Mouse (Mus musculus) neural tube, embryonic 13.5 days (tissue): Measurements from ENCODE around the gene Tmem248. TPM values are rescaled to one million over a fixed set of nuclear protein-coding genes. Genes with fewer than 3 reads are reported as not detected.

ENCODE experiments used
- ATAC-seq: fragments of 200-750 bp; cut with Nextera tagmentation; 2 replicates; pipeline ENCODE4 v1.8.0; 2017; ENCODE audit warnings: low read depth, mild to moderate bottlenecking, moderate TSS enrichment, moderate library complexity
- H3K27ac ChIP-seq: fragments of 300-500 bp; sonication (generic); replicated peaks from 2 replicates; pipeline ENCODE4 v1.5.1; 2015; ENCODE audit warnings: moderate library complexity, mild to moderate bottlenecking, inconsistent platforms
- H3K27me3 ChIP-seq: fragments of 300-500 bp; sonication (generic); 2 replicates; pipeline ENCODE4 v1.6.1; 2015; ENCODE audit warnings: mild to moderate bottlenecking, inconsistent platforms
- H3K36me3 ChIP-seq: fragments of 300-500 bp; sonication (generic); 2 replicates; pipeline ENCODE4 v1.6.1; 2015; ENCODE audit warnings: mild to moderate bottlenecking, inconsistent platforms
- H3K4me1 ChIP-seq: fragments of 300-500 bp; sonication (generic); replicated peaks from 2 replicates; pipeline ENCODE4 v1.6.1; 2015; ENCODE audit warnings: inconsistent platforms
- H3K4me2 ChIP-seq: fragments of 300-500 bp; sonication (generic); 2 replicates; pipeline ENCODE4 v1.6.1; 2015; ENCODE audit warnings: inconsistent platforms, mild to moderate bottlenecking, moderate library complexity
- H3K4me3 ChIP-seq: fragments of 300-500 bp; sonication (generic); 2 replicates; pipeline ENCODE4 v1.5.1; 2015; ENCODE audit warnings: mild to moderate bottlenecking, inconsistent platforms
- H3K9ac ChIP-seq: fragments of 300-500 bp; sonication (generic); 2 replicates; pipeline ENCODE4 v1.6.1; 2015; ENCODE audit warnings: moderate library complexity, mild to moderate bottlenecking, inconsistent platforms
- H3K9me3 ChIP-seq: fragments of 300-500 bp; sonication (generic); 2 replicates; pipeline ENCODE4 v1.6.1; 2016; ENCODE audit warnings: inconsistent platforms
- WGBS: fragments of 180-500 bp; shearing (Covaris S2); methylation state at CpG from one replicate; pipeline ENCODE4 v1.1.7; 2015; 5-methylcytosine and 5-hydroxymethylcytosine counted together
- polyA plus RNA-seq: library from polyadenylated mRNA; unstranded; fragments of >200 nt; fragmentation: Nextera tagmentation; extraction: Ambion mirVana; gene quantifications from 2 replicates; pipeline ENCODE4 v1.2.1, GENCODE M21; 2015

Tmem248 gene
- 25.9 TPM in 2 replicates for polyA plus RNA-seq

- Histone ChIP-seq H3K9me3 (no peaks in the 10 kb centered on the region), H3K9ac (no peak within 1 kb of the TSS), H3K36me3 (peaks cover 33% of the 10 kb centered on the region), H3K4me1 (peaks cover 11% of the 10 kb centered on the region), H3K27ac (no peak within 1 kb of the TSS), H3K4me2 (no peak within 1 kb of the TSS), H3K4me3 (no peak within 1 kb of the TSS), H3K27me3 (no peaks in the 10 kb centered on the region)
- 86% methylated on average over 7 of the region's 7 CpGs for WGBS
- ATAC-seq: no peak
These were observed at the start of gene Tmem248 for GRCm38 (mm10) chr5:130216781-130217180. Tmem248 (plus strand) TSS chr5:130217081.

DNA sequence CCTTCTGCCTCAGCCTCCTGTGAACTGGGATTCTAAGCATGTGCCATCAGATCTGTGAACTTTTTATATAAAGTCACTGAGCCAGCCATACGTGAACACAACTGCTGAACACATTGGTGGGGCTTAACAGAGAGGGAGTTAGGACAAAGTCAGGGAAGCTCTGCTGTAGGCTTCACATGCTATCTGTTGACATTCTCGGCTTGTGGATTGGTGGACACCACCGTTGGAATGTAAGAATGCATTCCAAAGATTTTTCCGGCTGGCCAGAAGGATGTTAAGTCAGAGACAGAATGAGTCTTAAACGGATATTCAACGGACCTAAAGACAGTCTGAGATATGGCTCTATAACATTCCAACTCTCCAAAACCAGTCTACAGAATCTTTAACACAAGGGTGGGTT, 47.8 kb upstream of the Tmem248 start:
- Histone ChIP-seq H3K4me1 (peaks cover 24% of the 10 kb centered on the region), H3K9ac (no peak overlapping the region), H3K27ac (no peak overlapping the region), H3K4me3 (no peak overlapping the region), H3K36me3 (no peaks in the 10 kb centered on the region), H3K27me3 (no peaks in the 10 kb centered on the region), H3K4me2 (no peak overlapping the region), H3K9me3 (no peaks in the 10 kb centered on the region)
- 72% methylated on average over 6 of the region's 6 CpGs for WGBS
- ATAC-seq: no peak

DNA sequence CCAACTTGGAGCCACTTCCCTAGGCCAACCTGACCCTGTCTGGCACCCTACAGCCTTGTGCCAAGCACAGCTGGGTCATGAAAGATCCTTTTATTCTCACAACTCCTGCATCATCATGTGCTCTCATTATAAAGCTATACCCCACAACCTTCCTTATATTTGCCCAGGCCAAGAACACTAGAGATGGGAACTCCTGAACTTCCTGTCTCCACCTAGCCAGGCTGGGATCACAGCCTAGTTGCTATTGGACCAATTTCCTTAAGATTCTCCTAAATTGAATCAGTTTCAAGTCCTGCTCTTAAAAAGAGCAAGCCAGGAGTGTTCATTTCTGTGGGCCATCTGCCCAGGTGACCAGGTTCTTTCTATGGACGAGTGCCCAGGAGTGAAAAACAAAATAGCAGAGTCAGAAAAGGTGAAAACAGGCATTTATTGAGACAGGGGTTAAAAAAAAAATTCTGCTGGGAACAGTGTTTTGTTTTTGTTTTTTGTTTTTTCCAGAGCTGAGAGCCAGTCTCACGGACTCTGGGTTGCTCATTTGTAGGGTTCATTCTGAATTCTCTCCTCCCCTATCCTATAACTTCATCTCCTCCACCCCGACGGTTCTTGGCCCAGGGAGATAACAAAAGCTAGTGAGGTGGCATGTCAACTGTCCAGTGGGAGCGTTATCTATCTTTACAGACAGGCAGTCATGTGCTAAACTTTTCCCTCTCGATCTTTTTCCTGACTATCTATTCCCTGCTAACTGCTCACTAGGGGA, 46.0 kb upstream of the Tmem248 start:
- peak overlapping the region; percentile 89 for H3K4me3 ChIP-seq
- ATAC-seq: no peak
- H3K9ac ChIP-seq: peak overlapping the region; percentile 89
- no peaks in the 10 kb centered on the region for H3K36me3 ChIP-seq
- peak overlapping the region; percentile 85 for H3K27ac ChIP-seq
- peaks cover 24% of the 10 kb centered on the region for H3K4me1 ChIP-seq
- H3K27me3 ChIP-seq: no peaks in the 10 kb centered on the region
- H3K4me2 ChIP-seq: peak overlapping the region; percentile 79
- H3K9me3 ChIP-seq: no peaks in the 10 kb centered on the region
- 13% methylated on average over 6 of the region's 6 CpGs for WGBS

DNA sequence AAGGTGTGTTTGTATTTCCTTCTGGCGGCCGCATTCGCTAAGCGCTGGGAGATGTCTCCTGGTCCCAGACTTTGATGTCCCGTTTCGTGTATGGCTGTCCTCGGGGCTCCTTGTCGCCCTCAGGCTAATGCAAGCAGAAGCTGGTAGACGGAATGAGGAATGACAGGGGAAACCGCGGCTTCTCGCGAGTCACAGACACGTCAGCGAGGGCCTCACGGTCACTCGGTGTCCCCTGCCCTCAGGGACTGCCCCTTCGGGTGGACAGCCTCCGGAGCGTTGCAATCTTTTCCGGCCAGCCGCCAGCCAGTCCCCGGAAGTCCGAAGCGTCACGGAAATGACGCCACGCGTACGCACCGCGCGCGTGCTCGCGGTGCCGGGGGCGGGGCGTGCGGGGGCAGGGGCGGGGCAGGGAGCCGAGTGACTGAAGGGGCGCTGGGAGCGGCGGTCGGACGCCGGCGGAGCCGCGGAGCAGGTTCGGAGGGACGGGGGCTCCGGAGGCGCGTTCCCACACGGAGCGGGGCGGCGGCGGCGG, 45.4 kb upstream of the Tmem248 start, which contains the start of gene Rabgef1:
Gene Rabgef1, plus strand, starts transcription at position 376 of the 532 bp plus-strand sequence.
- Histone ChIP-seq H3K36me3 (no peaks in the 10 kb centered on the region), H3K4me1 (peaks cover 24% of the 10 kb centered on the region), H3K4me3 (peak within 1 kb of the TSS; percentile 89), H3K27me3 (no peaks in the 10 kb centered on the region), H3K27ac (peak within 1 kb of the TSS; percentile 85), H3K9ac (peak within 1 kb of the TSS; percentile 89), H3K4me2 (peak within 1 kb of the TSS; percentile 79), H3K9me3 (no peaks in the 10 kb centered on the region)
- peak; percentile 93 for ATAC-seq
- under 1% methylated on average over 41 of the region's 62 CpGs for WGBS

DNA sequence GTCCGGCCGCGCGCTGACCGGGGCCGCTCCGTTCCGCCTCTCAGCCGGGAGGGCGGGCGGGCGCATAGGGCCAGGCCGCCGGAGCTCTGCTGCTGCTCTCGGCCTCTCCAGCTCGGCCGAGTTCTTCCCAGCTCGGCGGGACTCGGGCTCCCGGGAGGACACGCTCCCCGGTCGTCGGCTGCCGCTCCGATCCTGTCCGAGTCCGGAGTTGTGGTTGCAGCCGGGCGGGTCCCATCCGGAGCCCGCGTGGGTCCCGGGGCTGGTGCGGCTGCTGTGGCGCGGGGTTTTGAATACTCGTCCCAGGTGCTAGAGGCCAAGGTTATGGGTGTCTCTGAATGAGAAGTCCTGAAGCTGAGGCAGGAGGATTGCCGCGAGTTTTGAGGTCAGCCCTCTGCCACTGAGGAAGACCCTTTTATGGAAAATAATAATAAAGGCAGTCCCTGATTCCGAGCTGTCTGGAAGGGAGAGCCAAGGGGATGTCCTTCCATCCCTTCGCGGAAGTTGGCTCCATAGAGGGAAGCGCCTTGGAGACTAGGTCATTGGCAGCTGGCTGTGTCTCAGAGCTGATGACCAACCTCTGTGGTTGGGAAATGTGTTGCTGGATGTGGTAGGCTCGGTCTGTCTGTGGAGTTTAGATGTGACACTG, 44.8 kb upstream of the Tmem248 start:
- Histone ChIP-seq H3K9ac (peak overlapping the region; percentile 89), H3K36me3 (no peaks in the 10 kb centered on the region), H3K27ac (peak overlapping the region; percentile 85), H3K4me3 (peak overlapping the region; percentile 89), H3K9me3 (no peaks in the 10 kb centered on the region), H3K27me3 (no peaks in the 10 kb centered on the region), H3K4me1 (peaks cover 24% of the 10 kb centered on the region), H3K4me2 (peak overlapping the region; percentile 79)
- 2% methylated on average over 38 of the region's 46 CpGs for WGBS
- ATAC-seq: peak; percentile 81

DNA sequence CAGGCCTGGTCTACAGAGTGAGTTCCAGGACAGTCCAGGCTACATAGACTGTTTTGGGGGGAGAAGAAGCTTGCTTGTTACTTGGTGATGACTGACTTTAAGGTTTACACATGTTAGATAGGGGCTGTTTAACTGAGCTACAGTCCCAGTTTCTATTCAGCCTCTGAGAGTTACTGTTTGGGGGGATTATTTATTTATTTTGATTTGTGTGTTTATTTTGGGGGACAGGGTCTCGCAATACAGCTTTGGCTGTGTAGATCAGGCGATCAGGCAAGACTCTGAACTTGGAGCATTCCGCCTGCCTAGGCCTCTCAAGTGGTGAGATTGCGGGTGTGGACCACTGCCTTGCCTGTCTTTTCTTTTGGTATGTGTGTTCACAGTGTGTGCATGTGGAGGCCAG, 43.9 kb upstream of the Tmem248 start:
- Histone ChIP-seq H3K36me3 (no peaks in the 10 kb centered on the region), H3K9me3 (no peaks in the 10 kb centered on the region), H3K9ac (peak overlapping the region; percentile 89), H3K27me3 (no peaks in the 10 kb centered on the region), H3K4me2 (peak overlapping the region; percentile 79), H3K4me3 (peak overlapping the region; percentile 89), H3K4me1 (peaks cover 24% of the 10 kb centered on the region), H3K27ac (no peak overlapping the region)
- 95% methylated on average over 4 of the region's 4 CpGs for WGBS
- ATAC-seq: no peak

DNA sequence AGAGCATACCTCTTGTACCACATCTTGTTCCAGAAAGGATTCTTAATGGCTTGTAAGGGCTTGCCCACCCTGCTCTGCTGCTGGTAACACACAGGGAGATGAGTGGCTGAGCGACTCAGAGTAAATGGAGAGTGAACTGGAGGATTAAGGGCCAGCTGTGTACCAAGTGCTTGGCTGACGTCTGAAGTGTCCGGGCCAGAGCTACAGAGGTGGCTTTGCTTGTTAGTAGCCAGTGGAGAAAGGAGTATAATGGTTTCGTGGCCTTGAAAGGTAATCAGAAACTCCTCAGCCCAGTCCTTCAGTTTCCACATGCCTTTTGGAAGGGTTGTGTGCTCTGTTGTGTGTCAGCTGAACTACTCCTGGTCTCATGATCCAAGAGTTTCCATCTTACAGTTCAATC, 39.0 kb upstream of the Tmem248 start:
- Histone ChIP-seq H3K27ac (no peak overlapping the region), H3K4me2 (no peak overlapping the region), H3K4me1 (peaks cover 19% of the 10 kb centered on the region), H3K4me3 (no peak overlapping the region), H3K9ac (no peak overlapping the region), H3K9me3 (no peaks in the 10 kb centered on the region), H3K27me3 (no peaks in the 10 kb centered on the region), H3K36me3 (no peaks in the 10 kb centered on the region)
- WGBS: 76% methylated on average over 4 of the region's 4 CpGs
- no peak for ATAC-seq

- 62% methylated on average over 7 of the region's 7 CpGs for WGBS
- no peaks in the 10 kb centered on the region for H3K36me3 ChIP-seq
- no peak overlapping the region for H3K4me2 ChIP-seq
- H3K4me1 ChIP-seq: peaks cover 8% of the 10 kb centered on the region; the same call in 1 of the 2 replicates
- no peak for ATAC-seq
- no peaks in the 10 kb centered on the region for H3K9me3 ChIP-seq
- peak overlapping the region; percentile 54 for H3K27ac ChIP-seq
- H3K27me3 ChIP-seq: no peaks in the 10 kb centered on the region
- H3K9ac ChIP-seq: no peak overlapping the region
- no peak overlapping the region for H3K4me3 ChIP-seq
These were observed 36.5 kb upstream of the Tmem248 start for GRCm38 (mm10) chr5:130180362-130180761.

DNA sequence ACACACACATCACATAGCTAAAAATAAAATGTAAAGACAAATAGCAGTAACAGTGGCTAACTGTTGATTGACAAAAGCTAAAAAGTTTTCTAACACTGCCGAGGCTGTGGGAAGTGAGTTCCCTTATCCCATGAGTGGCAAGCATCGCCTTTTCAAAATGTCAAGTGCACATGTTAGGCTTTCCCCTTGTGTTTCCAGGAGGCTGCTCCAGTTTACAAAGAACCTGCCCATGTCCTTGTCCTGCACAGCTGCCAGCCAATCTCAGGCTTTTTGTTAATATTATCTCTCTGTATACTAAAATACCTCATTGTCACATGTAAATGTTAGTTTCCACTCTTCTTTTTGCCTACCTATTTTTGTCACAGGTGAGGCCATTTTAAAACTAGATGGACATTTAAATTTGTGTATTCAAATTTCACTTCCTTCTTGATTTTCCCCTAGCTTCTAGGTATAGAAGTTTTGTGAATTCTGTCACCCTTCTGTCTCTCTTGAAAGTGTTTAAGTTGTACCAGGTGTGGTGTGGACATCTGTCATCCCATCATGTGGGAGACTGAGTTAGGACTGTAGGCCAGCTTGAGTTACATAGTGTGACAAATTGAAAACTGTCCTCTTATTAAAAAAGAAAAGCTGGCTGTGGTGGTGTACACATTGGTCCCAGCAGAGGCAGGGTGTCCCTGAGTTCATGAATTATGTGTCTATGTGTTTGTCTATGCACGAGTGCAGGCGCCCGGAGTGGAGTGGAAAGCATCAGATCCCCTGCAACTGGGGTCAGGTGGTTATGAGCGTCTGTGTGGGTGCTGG, 34.9 kb upstream of the Tmem248 start:
- Histone ChIP-seq H3K9ac (no peak overlapping the region), H3K27ac (no peak overlapping the region), H3K4me2 (no peak overlapping the region), H3K4me1 (peaks cover 12% of the 10 kb centered on the region), H3K27me3 (no peaks in the 10 kb centered on the region), H3K36me3 (no peaks in the 10 kb centered on the region), H3K4me3 (no peak overlapping the region), H3K9me3 (no peaks in the 10 kb centered on the region)
- no peak for ATAC-seq
- 86% methylated on average over 6 of the region's 6 CpGs for WGBS

DNA sequence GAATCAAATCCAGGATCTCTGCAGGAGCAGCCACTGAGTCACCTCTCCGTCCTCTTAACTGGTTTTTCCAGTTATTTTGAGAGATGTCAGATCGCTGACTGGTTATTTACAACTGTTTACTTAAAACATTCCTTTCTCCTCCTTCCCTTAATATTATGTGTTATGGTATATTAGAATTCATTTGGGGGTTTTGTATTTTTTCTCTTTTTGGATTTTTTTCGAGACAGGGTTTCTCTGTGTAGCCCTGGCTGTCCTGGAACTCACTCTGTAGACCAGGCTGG, 34.4 kb upstream of the Tmem248 start:
- no peak for ATAC-seq
- 85% methylated on average over 3 of the region's 3 CpGs for WGBS
- H3K9ac ChIP-seq: no peak overlapping the region
- H3K27me3 ChIP-seq: no peaks in the 10 kb centered on the region
- peaks cover 17% of the 10 kb centered on the region for H3K4me1 ChIP-seq
- no peaks in the 10 kb centered on the region for H3K9me3 ChIP-seq
- no peaks in the 10 kb centered on the region for H3K36me3 ChIP-seq
- H3K4me3 ChIP-seq: no peak overlapping the region
- no peak overlapping the region for H3K27ac ChIP-seq
- H3K4me2 ChIP-seq: no peak overlapping the region

DNA sequence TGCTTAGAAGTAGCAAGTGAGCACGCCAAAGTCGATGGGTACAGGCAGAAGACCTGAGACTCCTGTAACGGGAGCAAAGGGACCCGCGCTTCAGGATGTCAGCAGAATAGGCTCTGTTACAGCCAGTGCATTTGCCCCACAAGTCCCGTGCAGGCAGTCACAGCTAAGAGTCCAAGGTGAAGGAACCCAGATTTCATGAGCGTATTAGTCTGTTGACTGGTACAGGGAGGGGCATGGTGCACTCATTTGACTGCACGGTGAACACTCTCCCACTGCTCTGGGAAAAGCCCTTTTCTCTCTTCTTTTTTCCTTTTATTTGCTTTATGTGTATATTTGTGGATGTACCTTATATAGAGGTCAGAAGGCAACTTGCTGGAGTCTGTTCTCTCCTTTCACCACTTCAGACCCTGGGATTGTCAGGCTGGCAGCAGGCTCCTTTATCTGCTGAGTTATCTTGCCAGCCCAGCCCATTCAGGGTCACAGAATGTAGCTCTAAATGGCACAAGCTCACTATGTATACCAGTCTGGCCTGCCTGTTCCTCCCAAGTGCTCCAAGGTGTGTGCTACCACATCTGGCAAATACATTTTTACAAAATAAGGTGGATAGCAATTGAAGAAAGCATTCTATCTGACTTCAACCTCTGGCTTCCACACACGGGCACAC, 32.6 kb upstream of the Tmem248 start:
- no peaks in the 10 kb centered on the region for H3K9me3 ChIP-seq
- no peak overlapping the region for H3K27ac ChIP-seq
- peaks cover 14% of the 10 kb centered on the region for H3K36me3 ChIP-seq
- 90% methylated on average over 9 of the region's 9 CpGs for WGBS
- no peaks in the 10 kb centered on the region for H3K27me3 ChIP-seq
- no peak overlapping the region for H3K4me2 ChIP-seq
- H3K4me3 ChIP-seq: no peak overlapping the region
- peaks cover 19% of the 10 kb centered on the region for H3K4me1 ChIP-seq
- no peak overlapping the region for H3K9ac ChIP-seq
- no peak for ATAC-seq
